Mouse (Mus musculus) ZHBTc4 (cell line): ENCODE results near the gene Thada.

Experiments used
- DNase-seq: peaks from one replicate; pipeline ENCODE4 v3.0.0-alpha.2; 2011; ENCODE audit warnings: low read depth, low spot score

The Thada gene

DNA sequence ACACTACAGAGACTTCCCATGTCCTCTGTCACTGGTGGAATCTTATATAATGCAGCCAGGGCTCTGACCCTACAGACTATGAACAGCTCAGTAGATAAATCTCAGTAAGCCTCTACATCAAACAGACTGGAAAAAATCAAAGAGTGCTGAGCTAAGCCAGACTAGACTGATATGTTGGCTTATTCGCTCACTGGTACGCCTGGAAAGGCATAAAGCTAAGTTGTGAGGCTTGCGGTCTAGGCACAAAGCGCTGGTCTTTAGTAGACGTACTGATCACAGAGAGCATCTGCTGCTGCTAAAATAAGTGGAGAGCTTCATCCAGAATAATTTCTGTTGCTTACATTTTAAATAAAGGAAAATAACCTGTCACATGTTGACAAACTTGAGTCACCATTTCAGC lies 95.6 kb downstream of the Thada start:
- no peak for DNase-seq

DNA sequence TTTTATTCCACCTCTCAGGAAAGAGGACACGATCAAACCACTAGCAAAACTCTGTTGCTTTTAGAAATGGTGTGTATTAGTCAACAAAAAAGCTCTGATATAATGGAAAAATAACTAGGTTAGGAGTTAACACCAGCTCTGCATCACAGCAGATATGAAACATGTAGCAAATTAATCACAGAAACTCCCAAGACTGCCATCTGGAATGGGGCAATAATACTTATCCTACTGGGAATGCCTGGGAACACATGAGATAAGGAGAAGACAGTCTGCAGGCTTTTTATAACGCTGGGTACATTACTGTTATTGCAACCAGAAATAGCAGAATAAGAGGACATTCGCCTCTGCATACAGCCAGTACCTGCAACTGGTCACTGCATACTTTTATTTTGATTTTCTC lies 96.2 kb downstream of the Thada start:
- no peak for DNase-seq

DNA sequence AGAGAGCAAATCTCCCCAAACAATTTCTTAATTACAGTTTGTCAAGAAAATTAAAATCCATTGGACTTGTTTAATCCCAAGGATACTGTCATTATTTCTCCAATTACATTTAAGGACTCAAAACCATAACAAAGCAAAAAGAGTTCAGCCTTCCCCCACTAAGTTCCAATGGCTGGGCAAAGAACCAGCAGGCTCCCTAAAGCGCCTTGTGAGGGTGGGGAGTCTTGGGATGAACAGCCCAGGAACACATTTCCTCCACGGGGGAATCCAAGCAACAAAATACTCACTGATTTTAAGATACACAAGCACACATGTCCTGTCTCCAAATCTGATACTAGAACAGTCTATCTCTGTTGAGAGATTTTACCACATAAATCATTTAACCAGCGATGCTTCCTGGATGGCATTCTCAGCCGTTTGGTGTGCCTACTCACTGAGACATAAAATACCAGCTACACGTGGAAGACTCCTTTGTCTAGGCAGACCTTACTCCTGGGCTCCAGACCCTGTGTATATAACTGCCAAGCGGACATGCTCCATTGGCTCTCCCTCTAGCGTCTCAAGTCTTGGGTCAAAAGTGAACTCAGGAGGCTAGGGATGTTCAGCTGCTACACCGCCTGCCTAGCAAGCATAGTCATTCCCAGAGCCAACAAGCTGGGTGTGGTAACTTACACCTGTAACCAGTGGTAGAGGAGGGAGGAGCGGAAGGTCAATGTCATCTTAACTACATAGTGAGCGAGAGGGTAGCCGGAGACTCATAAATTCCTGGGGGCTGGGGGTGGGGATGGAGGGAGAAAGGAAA lies 97.6 kb downstream of the Thada start:
- DNase-seq = peak; percentile 26

DNA sequence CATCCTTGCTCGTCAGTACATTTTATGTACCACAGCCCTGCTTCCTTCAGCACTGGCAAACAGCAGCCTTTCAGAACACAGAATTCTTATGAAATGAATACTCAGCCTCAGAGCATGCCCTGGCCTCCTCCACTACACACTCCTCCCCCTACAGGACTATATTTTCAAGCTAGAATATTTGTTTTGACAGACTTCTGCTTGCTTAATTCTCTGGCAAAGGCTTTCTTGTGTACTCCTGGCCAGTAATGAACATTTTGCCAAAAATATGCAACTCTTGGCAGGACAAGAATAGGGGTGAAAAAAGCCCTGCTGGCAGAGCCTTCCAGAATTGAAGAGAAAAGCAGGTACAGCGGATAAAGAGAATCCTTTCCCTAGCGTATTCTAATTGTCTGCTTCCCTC lies 98.3 kb downstream of the Thada start:
- no peak for DNase-seq

DNA sequence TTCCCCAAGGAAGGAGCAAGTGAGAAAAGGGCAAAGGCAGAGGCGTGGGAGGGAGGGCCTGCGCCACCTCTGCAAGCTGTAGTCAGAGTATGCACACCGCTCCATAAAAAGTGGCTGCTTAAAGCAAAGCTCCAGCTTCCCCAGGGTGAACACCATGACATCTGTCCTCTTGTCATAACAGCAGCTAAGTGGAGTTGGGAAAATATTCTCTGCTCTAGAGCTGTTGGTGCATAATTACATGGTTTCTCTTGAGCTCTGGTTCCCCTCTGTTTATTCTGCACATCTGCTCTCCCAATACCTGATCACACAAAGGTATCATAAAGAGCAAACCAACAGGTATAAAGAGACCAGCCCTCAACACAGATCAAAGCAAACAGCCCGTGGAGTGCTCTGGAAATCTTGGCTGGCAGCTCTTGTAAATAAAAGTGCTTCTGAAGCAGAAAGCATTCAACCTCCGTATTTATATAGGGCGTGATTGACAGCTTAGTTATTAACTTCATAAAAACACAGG lies 100.2 kb downstream of the Thada start:
- no peak for DNase-seq

DNA sequence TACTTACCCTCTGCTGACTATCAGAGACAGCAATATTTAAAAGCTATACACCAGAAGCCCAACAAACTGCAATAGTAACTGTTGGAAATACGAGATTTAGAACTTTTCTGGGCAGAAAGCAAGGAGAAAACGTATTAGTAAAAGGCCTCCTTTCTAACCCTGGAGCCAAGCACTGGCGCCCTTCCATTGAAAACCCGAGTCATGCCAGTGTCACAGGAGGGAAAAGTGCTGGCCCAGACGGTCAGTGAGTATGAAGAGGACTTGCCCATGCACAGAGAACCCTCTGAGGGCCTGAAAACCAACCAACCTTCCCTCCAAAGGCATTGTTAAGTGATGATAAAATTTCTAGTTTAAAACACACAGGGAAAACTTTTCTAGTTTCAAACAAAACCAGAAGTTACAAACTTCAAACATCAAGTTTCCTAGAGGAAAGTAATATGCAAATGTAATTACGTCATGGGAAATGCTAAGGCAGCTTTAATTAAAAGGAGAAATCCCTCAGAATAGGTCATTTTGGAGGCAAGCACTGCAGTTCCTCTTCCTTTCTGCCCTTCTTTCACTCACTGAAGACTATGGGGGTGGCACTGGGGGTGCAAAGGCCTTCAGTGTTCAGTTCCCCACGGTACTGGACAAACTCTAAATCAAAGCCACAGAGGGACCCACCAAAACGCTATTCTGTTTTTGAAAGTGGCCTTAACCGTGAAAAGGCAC lies 100.8 kb downstream of the Thada start:
- no peak for DNase-seq

DNA sequence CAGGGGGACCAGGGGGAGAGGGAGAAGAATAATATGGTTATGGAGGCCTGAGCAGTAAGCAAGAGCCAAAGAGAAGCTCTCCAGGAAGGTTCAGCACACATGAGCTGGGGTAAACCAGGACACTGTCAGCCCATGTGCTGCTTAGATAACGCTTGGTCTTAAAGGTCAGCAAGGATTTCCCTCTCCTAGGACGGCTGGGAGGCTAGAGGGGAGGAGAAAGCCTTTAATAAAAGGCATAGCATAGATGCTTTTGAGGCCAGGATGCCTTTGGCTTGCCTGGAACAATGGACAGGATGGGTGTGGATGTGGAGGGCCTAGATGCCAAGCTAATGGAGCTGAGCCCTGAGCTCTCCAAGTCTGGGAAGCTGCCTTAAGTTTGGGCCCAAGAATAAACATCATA lies 102.6 kb downstream of the Thada start:
- DNase-seq = peak; percentile 71

DNA sequence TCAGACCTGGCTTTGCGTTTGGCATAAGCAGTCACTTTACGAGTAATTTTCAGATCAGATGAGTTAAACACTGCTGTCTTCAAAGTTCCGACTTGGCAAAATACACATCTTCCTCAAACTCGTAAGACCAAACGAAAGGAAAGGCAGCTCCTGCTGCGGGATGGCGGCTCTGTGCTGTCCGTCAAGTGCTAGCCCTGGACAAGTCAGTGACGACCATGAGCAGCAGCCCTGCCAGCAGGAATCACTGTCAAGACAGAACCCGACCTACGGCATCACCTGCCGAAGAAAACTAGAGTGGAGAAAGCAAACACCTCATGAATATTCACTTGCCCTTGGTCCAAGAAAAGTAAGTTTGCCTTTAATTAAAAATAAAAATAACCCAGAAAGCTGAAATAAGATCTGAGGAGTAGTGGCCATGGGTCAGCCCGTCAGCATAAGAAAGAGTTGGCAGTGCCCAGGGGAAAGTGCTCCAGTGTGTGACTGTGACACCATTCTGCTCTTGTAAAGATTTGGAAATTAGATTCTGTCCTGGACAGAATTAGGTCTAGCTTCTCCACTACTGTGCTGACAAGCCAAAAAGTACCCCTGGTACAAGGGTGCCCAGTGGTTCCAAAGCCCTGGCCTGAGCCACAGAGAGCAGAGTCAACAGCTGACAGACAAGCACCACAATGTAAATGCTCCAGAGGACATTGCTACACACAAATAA lies 103.3 kb downstream of the Thada start:
- no peak for DNase-seq

DNA sequence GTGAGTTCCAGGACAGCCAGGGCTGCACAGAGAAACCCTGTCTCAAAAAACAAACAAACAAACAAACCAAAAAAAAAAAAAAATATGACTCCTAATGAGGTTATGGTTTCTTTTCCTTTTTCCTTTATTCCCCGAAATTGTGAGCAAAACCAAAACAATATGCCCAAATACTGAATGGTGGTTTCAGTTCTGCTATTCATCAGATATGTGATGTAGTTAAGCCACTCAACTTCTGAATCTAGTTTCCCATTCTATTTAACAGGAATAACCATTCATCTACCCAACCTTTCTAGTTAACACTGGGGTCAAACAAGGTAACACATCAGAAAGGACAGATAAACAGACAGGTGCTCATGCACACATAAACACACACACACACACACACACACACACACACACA lies 105.0 kb downstream of the Thada start:
- no peak for DNase-seq

DNA sequence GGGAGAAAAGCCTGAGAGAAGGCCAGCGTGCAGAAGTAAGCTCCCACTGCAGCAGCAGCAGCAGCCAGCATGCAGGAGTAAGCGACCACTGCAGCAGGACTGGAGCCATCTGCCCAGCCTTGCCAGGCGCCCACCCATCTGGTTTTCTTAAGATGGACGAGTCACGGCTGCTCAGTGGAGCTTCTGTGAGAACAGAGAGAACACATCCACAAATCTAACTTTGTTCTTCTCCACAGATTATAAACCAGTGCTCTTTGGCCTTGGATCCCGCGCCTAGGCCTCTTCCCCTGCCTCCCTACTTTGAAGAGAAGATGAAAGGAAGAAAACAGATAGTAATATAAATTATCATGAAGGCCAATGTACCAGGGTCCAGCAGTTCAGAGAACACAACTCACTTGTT lies 106.2 kb downstream of the Thada start:
- no peak for DNase-seq

DNA sequence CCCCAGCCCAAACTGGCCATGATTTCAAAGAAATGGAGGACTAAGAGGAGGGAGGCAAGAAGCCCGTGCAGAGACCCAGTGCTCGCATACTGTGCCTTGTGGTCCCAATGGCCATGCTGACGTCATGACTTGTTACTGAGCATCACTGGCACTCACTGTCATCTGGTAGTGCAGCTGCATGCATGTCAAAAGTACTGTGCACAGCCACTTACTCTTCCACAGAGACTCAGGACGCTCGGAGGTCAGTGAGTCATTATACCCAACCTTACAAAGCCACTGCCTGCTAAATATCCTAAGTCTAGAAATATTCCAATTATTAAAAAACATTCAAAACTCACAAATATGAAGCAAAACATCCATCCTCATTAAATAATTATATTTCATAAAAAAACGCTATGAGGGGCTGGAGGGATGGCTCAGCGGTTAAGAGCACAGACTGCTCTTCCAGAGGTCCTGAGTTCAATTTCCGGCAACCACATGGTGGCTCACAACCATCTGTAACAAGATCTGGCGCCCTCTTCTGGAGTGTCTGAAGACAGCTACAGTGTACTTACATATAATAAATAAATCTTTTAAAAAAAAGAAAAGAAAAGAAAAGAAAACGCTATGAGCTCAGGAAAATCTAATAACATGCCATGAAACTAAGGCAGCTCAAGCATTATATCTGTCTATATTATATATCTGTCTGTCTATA lies 106.9 kb downstream of the Thada start:
- DNase-seq = no peak

DNA sequence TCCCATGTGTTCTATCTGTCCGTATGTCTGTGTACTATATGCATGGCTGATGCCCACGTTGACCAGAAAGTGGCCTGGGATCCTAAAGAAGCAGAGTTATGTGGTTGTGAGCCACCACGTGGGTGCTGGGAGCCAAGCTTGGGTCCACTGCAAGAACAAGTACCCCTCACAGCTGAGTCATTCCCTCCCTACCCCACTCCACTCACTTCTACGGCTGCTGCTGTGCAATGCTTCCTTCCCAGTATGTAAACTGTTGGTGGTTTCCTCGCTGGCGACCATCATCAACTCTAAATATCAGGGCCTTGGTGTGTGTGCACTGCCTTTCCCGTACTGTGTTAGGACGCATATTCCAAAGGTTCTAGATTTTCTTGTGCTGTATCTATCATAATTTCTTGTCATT lies 108.2 kb downstream of the Thada start:
- no peak for DNase-seq

DNA sequence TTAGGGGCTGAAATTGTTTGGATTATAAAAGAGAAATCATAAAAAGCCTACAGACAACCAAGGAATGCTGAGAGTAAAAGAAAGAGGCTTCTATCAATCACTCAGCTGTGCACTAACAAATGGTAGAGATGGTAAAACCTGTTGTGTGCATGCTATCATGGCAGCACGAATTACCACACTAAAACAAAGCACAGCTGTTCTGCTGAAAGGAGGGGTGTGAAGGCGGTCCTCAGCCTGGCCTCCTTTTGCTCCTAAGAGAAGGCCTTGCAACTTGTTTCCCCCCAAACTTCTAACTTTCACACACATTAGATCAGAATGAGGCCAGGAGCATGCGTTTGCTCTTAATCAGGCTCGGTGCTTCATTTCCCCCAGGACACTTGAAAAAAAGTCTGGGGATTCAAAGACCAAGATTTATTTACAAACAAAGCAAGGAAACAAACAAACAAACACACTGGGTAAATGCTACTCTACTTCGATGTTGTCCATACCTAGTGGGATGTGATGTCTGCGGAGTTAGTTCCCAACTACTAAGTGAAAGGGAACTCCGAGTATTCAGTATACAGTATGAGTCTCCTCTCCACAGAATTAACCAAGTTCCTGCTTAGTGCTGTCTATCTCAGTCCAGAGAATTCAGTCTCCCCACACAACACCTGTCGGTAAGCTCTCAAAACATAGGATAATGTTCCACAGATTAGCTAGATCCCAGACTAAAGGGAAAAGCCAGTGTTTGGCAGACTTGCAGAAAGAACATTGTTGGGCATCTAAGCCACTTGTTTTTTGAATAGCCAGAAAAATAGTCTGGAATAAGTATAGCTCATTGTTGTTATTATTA lies 109.7 kb downstream of the Thada start:
- no peak for DNase-seq

DNA sequence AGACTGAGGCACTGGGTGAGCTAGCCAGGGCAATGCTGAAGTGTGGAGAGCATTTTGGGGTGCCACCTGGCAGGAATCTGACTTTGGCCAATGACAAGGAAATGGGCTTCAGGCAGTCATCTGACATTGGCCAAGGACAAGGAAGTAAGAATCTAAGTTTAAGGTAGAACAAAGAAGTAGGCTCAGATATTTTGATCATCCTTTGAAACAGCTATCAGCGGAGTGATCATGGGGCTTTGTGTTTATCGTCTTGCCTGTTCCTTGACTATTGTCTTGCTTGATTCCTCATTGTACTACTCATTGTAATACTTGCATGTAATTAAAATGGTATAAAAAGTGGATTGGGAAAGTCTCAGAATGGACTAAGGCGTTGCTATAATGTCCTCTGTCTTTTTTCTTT lies 111.0 kb downstream of the Thada start:
- DNase-seq = peak; percentile 84

DNA sequence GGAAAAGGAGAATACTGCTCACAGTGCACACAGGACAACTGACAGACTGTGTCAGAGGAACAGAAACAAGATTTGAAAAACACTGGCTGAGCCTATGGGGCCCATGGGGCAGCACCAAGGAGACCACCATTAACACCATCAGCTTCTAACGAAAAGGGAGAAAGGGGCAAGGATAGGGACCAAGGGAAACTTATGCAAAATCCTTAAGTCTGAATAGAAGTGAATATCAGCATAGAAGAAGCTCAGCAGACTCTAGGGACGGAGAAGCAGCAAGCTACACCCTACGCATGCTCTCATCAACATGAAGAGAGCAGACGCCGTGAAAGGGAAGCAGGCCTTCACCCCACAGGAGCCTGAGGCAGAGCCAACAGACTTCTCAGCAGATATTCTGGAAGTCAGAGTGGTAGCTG lies 112.1 kb downstream of the Thada start:
- no peak for DNase-seq

DNA sequence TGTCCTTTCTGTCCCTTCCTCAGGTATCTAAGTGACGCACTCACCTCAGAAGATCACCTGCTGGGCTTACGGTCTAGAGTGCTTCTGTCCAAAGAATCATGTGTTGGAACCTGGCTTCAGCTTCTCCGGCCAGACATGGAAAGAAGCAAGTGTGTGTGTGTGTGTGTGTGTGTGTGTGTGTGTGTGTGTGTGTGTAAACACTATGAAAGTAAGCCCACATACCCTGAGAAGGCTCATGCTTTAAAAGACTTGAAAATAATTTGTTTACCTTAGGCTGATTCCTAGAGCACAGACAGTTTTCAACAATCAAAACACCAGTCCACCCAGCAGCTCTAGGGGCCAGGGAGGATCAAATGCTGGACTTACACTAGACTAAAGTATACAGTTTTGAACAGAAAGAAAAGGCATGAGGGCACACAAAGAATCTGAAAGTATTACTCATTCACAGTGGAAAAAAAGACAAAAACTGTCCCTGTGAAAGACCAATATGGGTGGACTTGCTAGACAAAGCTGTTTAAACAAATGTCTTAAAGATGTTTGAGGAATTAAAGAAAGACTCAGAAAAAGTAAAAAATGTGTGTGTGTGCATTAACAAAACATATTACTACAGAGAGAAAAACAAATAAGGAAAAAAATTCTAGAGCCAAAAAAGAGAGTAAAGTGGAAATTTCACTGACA lies 112.6 kb downstream of the Thada start:
- no peak for DNase-seq

DNA sequence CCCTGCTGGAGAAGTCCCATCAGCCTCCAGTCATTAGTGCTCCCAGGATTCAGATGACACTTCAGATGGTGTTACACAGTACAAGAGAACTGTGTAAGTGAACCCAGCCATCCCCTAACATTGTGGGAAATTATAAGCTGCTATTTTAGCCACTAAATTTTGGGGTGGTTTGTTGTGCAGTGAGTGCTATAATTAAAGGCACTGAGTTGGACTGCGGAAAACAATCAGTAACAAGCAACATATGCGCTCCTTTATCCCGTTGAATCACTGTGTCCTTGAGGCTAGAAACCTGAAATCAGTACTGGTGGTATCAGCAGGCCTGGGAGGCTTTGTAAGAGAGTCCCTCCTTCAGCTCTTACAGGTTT lies 113.2 kb downstream of the Thada start:
- no peak for DNase-seq

DNA sequence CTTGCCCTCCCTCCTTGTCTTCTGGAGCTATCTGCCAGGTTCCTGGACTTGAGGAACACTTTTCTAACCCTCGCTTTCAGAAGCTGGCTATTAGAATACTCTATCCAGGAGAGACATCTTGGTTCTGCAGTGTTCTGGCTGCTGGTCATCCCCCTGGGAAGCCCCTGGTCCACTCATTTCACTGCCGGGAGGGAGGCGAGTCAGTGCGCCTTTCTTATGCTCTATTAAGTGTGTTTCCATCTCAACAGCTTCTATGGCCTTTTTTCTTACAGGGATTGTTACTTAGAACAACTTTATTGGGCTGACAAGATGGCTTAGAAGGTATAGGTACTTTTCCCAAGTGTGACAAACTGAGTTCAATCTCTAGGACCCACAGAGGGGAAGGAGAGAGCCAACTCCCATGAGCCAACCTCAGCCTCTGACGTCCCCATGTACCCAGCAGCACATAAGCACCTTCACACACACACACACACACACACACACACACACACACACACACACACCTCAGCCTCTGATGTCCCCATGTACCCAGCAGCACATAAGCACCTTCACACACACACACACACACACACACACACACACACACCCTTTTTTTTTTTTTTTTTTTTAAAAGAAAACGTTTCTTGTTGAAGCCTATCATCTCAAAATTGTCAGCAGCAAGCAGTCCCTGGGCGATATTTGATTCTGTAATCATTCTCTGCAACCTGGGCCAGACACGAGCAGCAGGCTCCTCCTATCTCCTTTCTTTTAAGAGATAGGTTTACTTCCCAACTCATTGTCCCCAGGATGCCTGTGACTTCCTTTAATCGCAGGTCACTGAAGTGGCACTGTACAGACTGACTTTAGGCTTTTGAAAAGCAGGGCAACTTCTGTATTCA lies 113.9 kb downstream of the Thada start:
- DNase-seq = no peak

DNA sequence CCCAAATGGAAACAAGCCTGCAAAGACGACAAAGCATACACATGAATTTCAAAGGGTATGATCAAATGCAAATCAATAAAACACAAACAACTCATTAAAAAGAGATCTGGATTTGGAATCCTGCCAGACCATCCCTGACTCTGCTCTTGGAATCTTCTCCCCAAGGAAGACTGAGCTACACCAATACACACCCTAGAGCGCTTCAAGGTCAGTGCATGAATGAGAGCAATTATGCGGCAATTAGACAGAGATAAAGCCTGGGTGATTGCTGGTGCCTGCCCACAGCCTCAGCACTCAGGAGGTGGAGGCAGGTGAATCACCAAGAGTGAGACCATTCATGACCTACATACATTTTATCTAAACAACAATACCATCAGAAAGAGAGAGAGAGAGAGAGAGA lies 114.7 kb downstream of the Thada start:
- peak; percentile 91 for DNase-seq
